Mouse (Mus musculus) midbrain, embryonic 10.5 days (tissue): Measurements from ENCODE around the gene Olfr716. TPM values are rescaled to one million over a fixed set of nuclear protein-coding genes. Genes with fewer than 3 reads are reported as not detected.
"Not testable (repeated sequence)": the region's sequence is repeated elsewhere in the genome, so short reads cannot be mapped to it uniquely, and the experiment has no call there.

ENCODE experiments used
- DNase-seq: peaks from one replicate; pipeline ENCODE4 v3.0.0-alpha.2; 2017; ENCODE audit warnings: low spot score
- H3K27ac ChIP-seq: fragments of 300-500 bp; sonication (generic); replicated peaks from 2 replicates; pipeline ENCODE4 v1.5.1; 2016; ENCODE audit warnings: mild to moderate bottlenecking
- H3K27me3 ChIP-seq: fragments of 300-500 bp; sonication (generic); 2 replicates; pipeline ENCODE4 v1.6.1; 2016; ENCODE audit warnings: low read depth, mild to moderate bottlenecking; ENCODE audit not compliant: poor library complexity, severe bottlenecking
- H3K36me3 ChIP-seq: fragments of 300-500 bp; sonication (generic); 2 replicates; pipeline ENCODE4 v1.6.1; 2016; ENCODE audit warnings: mild to moderate bottlenecking, moderate library complexity
- H3K4me1 ChIP-seq: fragments of 300-500 bp; sonication (generic); 2 replicates; pipeline ENCODE4 v1.6.1; 2016
- H3K4me3 ChIP-seq: fragments of 300-500 bp; sonication (generic); 2 replicates; pipeline ENCODE4 v1.5.1; 2016; ENCODE audit warnings: mild to moderate bottlenecking, moderate library complexity
- H3K9me3 ChIP-seq: fragments of 300-500 bp; sonication (generic); replicated peaks from 2 replicates; pipeline ENCODE4 v1.6.1; 2016; ENCODE audit warnings: mild to moderate bottlenecking
- WGBS: fragments of 180-500 bp; shearing (Covaris S2); methylation state at CpG from one replicate; pipeline ENCODE4 v1.1.7; 2016; 5-methylcytosine and 5-hydroxymethylcytosine counted together
- polyA plus RNA-seq: library from polyadenylated mRNA; unstranded; fragments of >200 nt; fragmentation: Nextera tagmentation; extraction: Ambion mirVana; gene quantifications from 2 replicates; pipeline ENCODE4 v1.2.1, GENCODE M21; 2016

The Olfr716 gene
- not detected in 2 replicates for polyA plus RNA-seq

GRCm38 (mm10) chr7:107138027-107138426 is at the start of gene Olfr716:
Olfr716 (plus strand) TSS chr7:107138327.
- DNase-seq, H3K9me3 ChIP-seq, H3K4me3 ChIP-seq, H3K27ac ChIP-seq, H3K4me1 ChIP-seq, H3K36me3 ChIP-seq, H3K27me3 ChIP-seq: not testable (repeated sequence)
- WGBS, result 69% methylated on average over 2 of the region's 2 CpGs

DNA sequence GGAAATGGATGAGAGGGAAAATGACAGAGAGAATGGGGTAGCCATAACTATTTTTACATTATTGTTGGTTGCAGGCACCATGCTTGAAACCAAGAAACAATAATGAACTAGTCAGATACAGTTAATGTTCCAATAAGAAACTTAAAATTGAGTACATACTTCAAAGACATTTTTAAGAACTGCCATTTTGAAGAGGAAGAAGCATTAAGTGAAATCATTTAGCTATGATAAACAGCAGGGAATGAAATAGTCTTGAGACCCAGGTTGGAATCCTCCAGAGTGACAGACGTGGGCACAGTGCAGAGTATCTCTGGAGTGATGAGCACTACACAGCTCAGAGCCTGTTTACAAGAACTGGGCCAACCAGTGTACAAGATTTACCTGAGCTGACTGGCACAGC is 45.2 kb upstream of the Olfr716 start, which contains the start of gene Olfr17:
TSS of gene Olfr17 (plus strand) at position 301 of the 400 bp plus-strand sequence.
- 76% methylated on average over 1 of the region's 1 CpGs for WGBS
- no peaks in the 10 kb centered on the region for H3K27me3 ChIP-seq

GRCm38 (mm10) chr7:107110269-107110668 is 27.9 kb upstream of the Olfr716 start, which contains the start of gene Olfr715b:
Olfr715b (minus strand) TSS chr7:107110369.
- DNase-seq, H3K9me3 ChIP-seq, H3K4me3 ChIP-seq, H3K4me1 ChIP-seq, H3K27me3 ChIP-seq, H3K36me3 ChIP-seq, H3K27ac ChIP-seq: not testable (repeated sequence)
- WGBS, result 90% methylated on average over 2 of the region's 2 CpGs

More for the DNA sequence above, 45.2 kb upstream of the Olfr716 start, which contains the start of gene Olfr17:
- Histone ChIP-seq H3K4me3 (no peak within 1 kb of the TSS), H3K4me1 (no peaks in the 10 kb centered on the region), H3K9me3 (no peaks in the 10 kb centered on the region), H3K36me3 (no peaks in the 10 kb centered on the region), H3K27ac (no peak within 1 kb of the TSS)
- DNase-seq, result no peak

DNA sequence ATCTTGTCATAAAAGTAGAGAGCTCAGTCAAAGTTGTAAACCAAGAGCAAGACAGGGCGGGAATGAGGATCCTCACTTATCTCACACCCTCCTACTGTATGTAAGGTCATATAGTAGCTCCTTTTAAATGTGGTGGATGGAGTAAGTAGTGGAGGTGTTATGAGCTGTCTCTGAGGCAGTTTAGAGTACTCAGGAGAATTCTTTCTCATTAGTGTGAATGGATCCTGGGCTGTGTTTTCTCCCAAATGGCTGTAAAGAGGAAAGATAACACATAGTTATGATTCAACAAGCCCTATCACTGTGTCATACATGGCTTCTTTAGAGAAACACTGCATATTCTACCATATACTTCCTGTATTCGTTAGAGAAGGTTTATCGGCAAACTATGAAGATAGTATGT is 7.1 kb upstream of the Olfr716 start, which contains the start of gene Olfr715:
TSS of gene Olfr715 (minus strand) at position 101 of the 400 bp plus-strand sequence.
- H3K27me3 ChIP-seq, DNase-seq: not testable (repeated sequence)
- WGBS, result 78% methylated on average over 3 of the region's 3 CpGs

GRCm38 (mm10) chr7:107166690-107167089 is 28.6 kb downstream of the Olfr716 start, which contains the start of gene Nlrp14:
Nlrp14 (plus strand) TSS chr7:107166990.
- 84% methylated on average over 10 of the region's 10 CpGs for WGBS
- no peak within 1 kb of the TSS for H3K27ac ChIP-seq
- no peaks in the 10 kb centered on the region for H3K36me3 ChIP-seq

More for the DNA sequence above, 7.1 kb upstream of the Olfr716 start, which contains the start of gene Olfr715:
- not testable (repeated sequence) for H3K36me3 ChIP-seq, H3K4me1 ChIP-seq, H3K9me3 ChIP-seq, H3K27ac ChIP-seq, H3K4me3 ChIP-seq

GRCm38 (mm10) chr7:107180406-107180805 is 42.3 kb downstream of the Olfr716 start:
- Histone ChIP-seq H3K9me3 (no peaks in the 10 kb centered on the region), H3K4me3 (no peak overlapping the region), H3K27me3 (no peaks in the 10 kb centered on the region), H3K36me3 (no peaks in the 10 kb centered on the region), H3K4me1 (no peaks in the 10 kb centered on the region), H3K27ac (no peak overlapping the region)
- 49% methylated on average over 2 of the region's 2 CpGs for WGBS
- DNase-seq, result no peak

More at GRCm38 (mm10) chr7:107166690-107167089, 28.6 kb downstream of the Olfr716 start, which contains the start of gene Nlrp14:
- no peaks in the 10 kb centered on the region for H3K27me3 ChIP-seq
- no peak for DNase-seq
- no peak within 1 kb of the TSS for H3K4me3 ChIP-seq
- H3K4me1 ChIP-seq, result no peaks in the 10 kb centered on the region
- H3K9me3 ChIP-seq, result no peaks in the 10 kb centered on the region

Other genes starting within 250 kb of the Olfr716 start
- not detected in 2 replicates for gene Olfr707, start 237.1 kb upstream of the Olfr716 start, polyA plus RNA-seq
- gene Olfr1532-ps1, start 230.3 kb upstream of the Olfr716 start, polyA plus RNA-seq, result not detected in 2 replicates
- not detected in 2 replicates for gene Olfr709-ps1, start 206.1 kb upstream of the Olfr716 start, polyA plus RNA-seq
- gene Olfr710, start 190.0 kb upstream of the Olfr716 start, polyA plus RNA-seq, result not detected in 2 replicates
- not detected in 2 replicates for gene Olfr6, start 174.4 kb upstream of the Olfr716 start, polyA plus RNA-seq
- not detected in 2 replicates for gene Olfr711, start 162.9 kb upstream of the Olfr716 start, polyA plus RNA-seq
- gene Olfr2, start 132.3 kb upstream of the Olfr716 start, polyA plus RNA-seq, result not detected in 2 replicates
- gene Olfr713, start 107.2 kb upstream of the Olfr716 start, polyA plus RNA-seq, result not detected in 2 replicates
- gene Olfr714, start 67.3 kb upstream of the Olfr716 start, polyA plus RNA-seq, result not detected in 2 replicates
- not detected in 2 replicates for gene Olfr17, start 45.1 kb upstream of the Olfr716 start, polyA plus RNA-seq
- not detected in 2 replicates for gene Olfr715b, start 28.0 kb upstream of the Olfr716 start, polyA plus RNA-seq
- gene Olfr715, start 7.2 kb upstream of the Olfr716 start, polyA plus RNA-seq, result not detected in 2 replicates
- not detected in 2 replicates for gene Nlrp14, start 28.7 kb downstream of the Olfr716 start, polyA plus RNA-seq
- not detected in 2 replicates for gene Rbmxl2, start 71.1 kb downstream of the Olfr716 start, polyA plus RNA-seq
- 2.8 and 3.0 TPM in 2 replicates for gene Syt9, start 232.4 kb downstream of the Olfr716 start, polyA plus RNA-seq